Mouse (Mus musculus): ENCODE measurements around the gene E2f1. TPM values are rescaled to one million over a fixed set of nuclear protein-coding genes. Genes with fewer than 3 reads are reported as not detected.

Gene E2f1
- polyA plus RNA-seq, 1 experiment = 15.2 TPM

DNA sequence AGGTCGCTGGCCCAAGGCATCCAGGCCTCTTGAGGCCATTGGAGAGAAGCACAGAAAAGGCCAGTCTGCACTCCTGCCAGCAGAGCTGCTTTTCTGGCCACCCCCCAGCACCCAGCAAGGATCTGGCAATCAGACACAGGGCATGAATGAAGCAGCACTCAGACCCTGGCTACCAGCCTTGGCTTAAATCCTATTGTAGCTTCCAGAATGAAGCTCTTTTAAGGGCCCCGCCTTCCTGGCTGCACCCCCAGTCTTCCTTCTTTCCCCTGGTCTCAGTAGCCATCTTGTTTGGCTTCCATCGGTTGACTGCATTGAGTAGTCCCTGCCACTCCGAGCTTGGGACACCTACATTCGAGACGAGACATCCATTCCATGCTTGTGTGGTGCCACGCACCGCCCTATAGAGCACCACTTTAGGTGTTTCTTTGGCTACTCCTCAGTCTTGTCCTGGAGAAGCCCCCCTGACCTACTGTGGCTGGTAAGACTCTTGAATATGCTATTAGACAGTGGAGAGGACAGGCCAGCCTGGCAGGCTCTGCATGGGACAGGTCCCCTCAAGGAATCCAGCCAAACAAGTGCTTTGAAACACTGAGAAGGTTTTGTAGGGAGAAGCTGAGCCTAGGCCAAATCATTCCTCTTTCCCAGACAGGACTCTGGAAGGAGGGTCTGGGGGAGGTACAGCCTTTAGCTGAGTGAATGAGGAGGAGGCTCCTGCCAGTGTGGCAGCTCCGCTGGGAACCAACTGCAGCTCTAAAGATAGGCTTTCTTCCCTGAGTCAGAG lies 25.9 kb downstream of the E2f1 start:
- H3K4me1 ChIP-seq (ENCODE audit: control insufficient read depth, insufficient read depth, low read length) = peaks cover 2% of the 10 kb centered on the region; the same call in 1 of the 2 replicates
- H3K4me3 ChIP-seq (ENCODE audit: insufficient read depth, low read length) = no peak overlapping the region
- TF ChIP-seq POLR2A (IDR thresholded peaks at IDR 0.05; ENCODE audit: extremely low read depth, insufficient read depth, low read length) (no peak), CTCF (IDR thresholded peaks at IDR 0.05; ENCODE audit: extremely low read depth, insufficient read depth, low read length) (no peak)
- 0 out of 2 replicates have a peak overlapping the region, but pooled peaks have one; percentile 22 for H3K27ac ChIP-seq (ENCODE audit: insufficient read depth, low read length)

DNA sequence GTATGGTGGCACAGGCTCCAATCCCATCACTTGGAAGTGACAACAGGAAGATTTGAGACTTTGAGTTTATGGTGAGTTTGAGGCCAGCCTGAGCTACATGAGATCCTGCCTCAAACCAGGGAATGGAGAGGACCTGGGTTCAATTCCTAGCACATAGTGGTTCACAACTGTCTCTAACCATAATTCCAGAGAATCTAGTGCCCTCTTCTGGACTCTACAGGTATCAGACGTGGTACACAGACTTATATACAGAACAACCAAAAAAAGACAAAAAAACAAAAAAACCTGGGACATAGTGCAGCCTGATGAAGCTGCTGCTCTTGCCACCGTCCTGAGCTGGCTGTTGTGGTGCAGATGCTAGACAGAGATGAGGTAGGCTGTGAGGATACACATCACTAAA lies 28.1 kb downstream of the E2f1 start:
- TF ChIP-seq CTCF (IDR thresholded peaks at IDR 0.05; ENCODE audit: extremely low read depth, insufficient read depth, low read length) (no peak), POLR2A (IDR thresholded peaks at IDR 0.05; ENCODE audit: extremely low read depth, insufficient read depth, low read length) (0 out of 2 replicates have a peak, but pooled peaks have one; percentile 18)
- peaks cover 7% of the 10 kb centered on the region for H3K4me1 ChIP-seq (ENCODE audit: control insufficient read depth, insufficient read depth, low read length)
- H3K4me3 ChIP-seq (ENCODE audit: insufficient read depth, low read length) = no peak overlapping the region
- H3K27ac ChIP-seq (ENCODE audit: insufficient read depth, low read length) = no peak overlapping the region

DNA sequence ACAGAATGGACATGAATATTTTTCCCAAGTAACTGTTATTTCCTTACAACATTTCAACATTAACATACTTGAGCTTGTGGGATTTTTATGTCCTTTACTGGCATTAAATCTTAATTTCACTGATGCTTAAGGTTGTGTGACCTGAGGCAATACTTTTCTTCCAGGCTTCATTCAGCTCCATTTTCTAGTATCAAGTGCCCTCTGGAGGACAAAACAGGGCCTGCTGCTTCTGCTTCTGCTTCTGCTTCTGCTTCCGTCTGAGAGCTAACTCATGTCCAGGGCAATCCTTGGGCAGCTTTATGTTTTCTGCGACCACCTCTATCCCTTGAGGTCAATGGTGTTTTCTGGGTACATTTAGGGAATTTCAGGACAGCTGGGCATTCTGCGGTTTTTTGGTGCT lies 30.0 kb downstream of the E2f1 start:
- TF ChIP-seq CTCF (IDR thresholded peaks at IDR 0.05; ENCODE audit: extremely low read depth, insufficient read depth, low read length) = peak; percentile 82
- TF ChIP-seq POLR2A (IDR thresholded peaks at IDR 0.05; ENCODE audit: extremely low read depth, insufficient read depth, low read length) = no peak
- Histone ChIP-seq H3K27ac (ENCODE audit: insufficient read depth, low read length) (no peak overlapping the region), H3K4me1 (ENCODE audit: control insufficient read depth, insufficient read depth, low read length) (peaks cover 7% of the 10 kb centered on the region), H3K4me3 (ENCODE audit: insufficient read depth, low read length) (no peak overlapping the region)

DNA sequence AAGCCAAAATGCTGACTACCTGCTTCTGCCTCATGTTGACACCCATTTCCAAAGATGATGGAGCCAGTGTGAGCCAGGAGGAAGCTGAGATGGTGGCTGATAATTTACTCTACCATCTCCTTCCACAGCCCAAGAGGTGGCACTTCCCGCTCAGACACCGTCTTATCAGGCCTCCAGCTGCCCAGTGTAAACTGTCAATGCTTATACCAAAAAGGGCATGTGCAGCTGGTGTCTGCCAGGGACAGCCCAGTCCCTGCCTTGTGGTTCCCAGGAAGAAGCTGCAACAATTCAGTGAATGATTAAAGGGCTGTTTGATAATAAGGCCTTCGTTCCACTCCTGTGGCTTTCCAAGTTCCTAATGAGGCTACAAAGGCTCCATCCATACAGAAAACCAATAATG lies 31.0 kb downstream of the E2f1 start:
- no peak overlapping the region for H3K27ac ChIP-seq (ENCODE audit: insufficient read depth, low read length)
- no peak overlapping the region for H3K4me3 ChIP-seq (ENCODE audit: insufficient read depth, low read length)
- H3K4me1 ChIP-seq (ENCODE audit: control insufficient read depth, insufficient read depth, low read length) = peaks cover 7% of the 10 kb centered on the region
- TF ChIP-seq CTCF (IDR thresholded peaks at IDR 0.05; ENCODE audit: extremely low read depth, insufficient read depth, low read length) (no peak), POLR2A (IDR thresholded peaks at IDR 0.05; ENCODE audit: extremely low read depth, insufficient read depth, low read length) (no peak)

DNA sequence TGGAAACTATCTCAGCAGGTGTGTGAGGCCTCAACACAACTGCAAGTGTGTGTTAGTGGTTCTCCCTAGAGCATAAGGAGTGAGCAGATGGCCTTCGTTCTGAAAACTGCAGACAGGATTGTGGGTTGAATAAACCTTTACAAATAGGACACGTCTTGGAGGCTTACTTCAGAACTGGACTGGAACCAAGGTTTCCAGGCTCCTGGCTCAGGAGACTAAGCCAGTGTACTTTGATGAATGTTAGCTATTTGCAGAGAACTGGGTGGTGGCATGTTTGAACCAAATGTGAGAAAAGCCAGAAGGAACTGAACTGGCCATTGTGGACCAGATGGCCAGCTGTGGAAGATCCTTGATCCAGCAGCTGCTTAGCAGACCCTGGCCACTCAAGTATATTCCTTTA lies 31.4 kb downstream of the E2f1 start:
- TF ChIP-seq POLR2A (IDR thresholded peaks at IDR 0.05; ENCODE audit: extremely low read depth, insufficient read depth, low read length) (no peak), CTCF (IDR thresholded peaks at IDR 0.05; ENCODE audit: extremely low read depth, insufficient read depth, low read length) (no peak)
- Histone ChIP-seq H3K27ac (ENCODE audit: insufficient read depth, low read length) (no peak overlapping the region), H3K4me1 (ENCODE audit: control insufficient read depth, insufficient read depth, low read length) (peaks cover 7% of the 10 kb centered on the region), H3K4me3 (ENCODE audit: insufficient read depth, low read length) (no peak overlapping the region)

DNA sequence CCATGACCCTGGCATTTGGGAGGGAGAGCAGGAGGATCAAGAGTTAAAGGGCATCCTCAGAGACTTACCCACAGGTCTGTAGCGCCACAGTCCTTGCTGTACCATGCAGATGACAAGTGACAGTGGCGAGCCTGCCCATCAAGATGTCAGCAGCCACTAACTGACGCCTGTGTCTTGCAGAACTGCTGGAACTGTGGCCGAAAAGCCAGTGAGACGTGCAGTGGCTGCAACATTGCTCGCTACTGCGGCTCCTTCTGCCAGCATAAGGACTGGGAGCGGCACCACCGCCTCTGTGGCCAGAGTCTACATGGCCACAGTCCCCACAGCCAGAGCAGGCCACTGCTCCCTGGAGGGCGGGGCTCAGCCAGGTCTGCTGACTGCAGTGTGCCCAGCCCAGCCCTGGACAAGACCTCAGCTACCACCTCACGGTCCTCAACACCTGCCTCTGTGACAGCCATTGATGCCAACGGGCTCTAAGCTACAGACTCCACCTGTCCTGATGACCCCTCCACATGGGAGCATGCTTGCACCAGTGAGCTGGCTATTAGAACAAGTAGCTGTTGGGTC lies 34.9 kb downstream of the E2f1 start:
- H3K4me1 ChIP-seq (ENCODE audit: control insufficient read depth, insufficient read depth, low read length) = peaks cover 9% of the 10 kb centered on the region
- no peak overlapping the region for H3K27ac ChIP-seq (ENCODE audit: insufficient read depth, low read length)
- no peak for TF ChIP-seq CTCF (IDR thresholded peaks at IDR 0.05; ENCODE audit: extremely low read depth, insufficient read depth, low read length)
- no peak for TF ChIP-seq POLR2A (IDR thresholded peaks at IDR 0.05; ENCODE audit: extremely low read depth, insufficient read depth, low read length)
- no peak overlapping the region for H3K4me3 ChIP-seq (ENCODE audit: insufficient read depth, low read length)

DNA sequence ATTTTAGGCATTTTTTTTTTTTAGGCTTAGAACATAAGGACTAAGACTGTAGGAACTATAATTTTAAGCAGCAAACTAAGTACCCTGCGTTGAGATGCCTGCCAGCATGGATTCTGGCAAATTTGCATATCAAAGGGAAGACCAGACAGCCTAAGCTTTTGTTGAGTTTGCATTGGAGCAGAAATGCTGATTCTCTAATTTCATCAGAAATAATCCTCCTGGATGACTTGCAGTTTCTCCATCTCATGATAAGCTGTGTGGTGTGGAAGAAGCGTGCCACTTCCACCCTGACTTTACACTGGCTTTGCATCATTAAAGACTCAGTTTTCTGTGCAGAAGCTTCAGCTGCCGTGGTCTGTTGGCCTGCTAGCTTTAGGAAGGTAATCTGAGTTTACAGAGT lies 36.8 kb downstream of the E2f1 start:
- H3K4me1 ChIP-seq (ENCODE audit: control insufficient read depth, insufficient read depth, low read length) = 0 out of 2 replicates have a peak, but pooled peaks cover 3% of the 10 kb centered on the region
- H3K27ac ChIP-seq (ENCODE audit: insufficient read depth, low read length) = no peak overlapping the region
- TF ChIP-seq POLR2A (IDR thresholded peaks at IDR 0.05; ENCODE audit: extremely low read depth, insufficient read depth, low read length) = no peak
- no peak for TF ChIP-seq CTCF (IDR thresholded peaks at IDR 0.05; ENCODE audit: extremely low read depth, insufficient read depth, low read length)
- no peak overlapping the region for H3K4me3 ChIP-seq (ENCODE audit: insufficient read depth, low read length)

DNA sequence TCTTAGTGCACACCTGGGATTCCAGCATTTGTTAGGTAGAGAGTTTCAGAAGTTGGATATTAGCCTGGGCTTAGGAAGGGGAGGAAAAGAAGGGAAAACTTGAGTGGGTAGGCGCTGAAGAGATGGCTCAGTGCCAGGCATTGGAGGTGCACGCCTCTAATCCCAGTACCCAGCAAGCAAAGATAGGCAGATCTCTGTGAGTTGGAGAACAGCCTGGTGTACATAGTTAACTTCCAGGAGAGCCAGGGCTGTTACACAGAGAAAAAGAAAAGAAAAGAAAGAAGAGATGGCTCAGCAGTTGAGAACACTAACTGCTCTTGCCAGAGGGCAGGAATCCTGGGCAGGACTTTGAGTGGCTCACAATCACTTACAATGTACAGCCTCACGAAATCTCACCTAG lies 43.2 kb downstream of the E2f1 start:
- TF ChIP-seq CTCF (IDR thresholded peaks at IDR 0.05; ENCODE audit: extremely low read depth, insufficient read depth, low read length) (no peak), POLR2A (IDR thresholded peaks at IDR 0.05; ENCODE audit: extremely low read depth, insufficient read depth, low read length) (no peak)
- H3K27ac ChIP-seq (ENCODE audit: insufficient read depth, low read length) = no peak overlapping the region
- no peak overlapping the region for H3K4me3 ChIP-seq (ENCODE audit: insufficient read depth, low read length)
- 0 out of 2 replicates have a peak, but pooled peaks cover 4% of the 10 kb centered on the region for H3K4me1 ChIP-seq (ENCODE audit: control insufficient read depth, insufficient read depth, low read length)

DNA sequence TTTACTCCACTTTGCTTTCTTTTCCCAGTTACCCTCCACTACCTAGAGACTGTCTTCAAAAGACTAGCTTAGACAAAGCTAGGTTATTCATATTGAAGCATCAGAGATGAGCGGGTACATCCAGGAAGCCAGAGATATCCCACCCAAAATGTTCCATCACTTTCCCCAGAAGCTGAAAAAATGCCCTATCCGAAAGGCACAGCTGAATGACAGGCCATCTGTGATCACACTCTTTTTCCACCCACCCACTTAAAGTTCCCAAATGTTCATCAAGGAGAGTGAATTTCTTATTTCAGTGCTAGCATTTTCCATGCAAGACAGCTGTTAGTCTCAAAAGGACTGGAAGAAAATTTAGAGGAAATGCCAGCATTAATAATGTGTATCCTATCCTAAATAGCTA lies 44.4 kb downstream of the E2f1 start:
- TF ChIP-seq POLR2A (IDR thresholded peaks at IDR 0.05; ENCODE audit: extremely low read depth, insufficient read depth, low read length) = no peak
- TF ChIP-seq CTCF (IDR thresholded peaks at IDR 0.05; ENCODE audit: extremely low read depth, insufficient read depth, low read length) = no peak
- Histone ChIP-seq H3K27ac (ENCODE audit: insufficient read depth, low read length) (peak overlapping the region; percentile 5; the same call in 1 of the 2 replicates), H3K4me3 (ENCODE audit: insufficient read depth, low read length) (no peak overlapping the region), H3K4me1 (ENCODE audit: control insufficient read depth, insufficient read depth, low read length) (0 out of 2 replicates have a peak, but pooled peaks cover 2% of the 10 kb centered on the region)

DNA sequence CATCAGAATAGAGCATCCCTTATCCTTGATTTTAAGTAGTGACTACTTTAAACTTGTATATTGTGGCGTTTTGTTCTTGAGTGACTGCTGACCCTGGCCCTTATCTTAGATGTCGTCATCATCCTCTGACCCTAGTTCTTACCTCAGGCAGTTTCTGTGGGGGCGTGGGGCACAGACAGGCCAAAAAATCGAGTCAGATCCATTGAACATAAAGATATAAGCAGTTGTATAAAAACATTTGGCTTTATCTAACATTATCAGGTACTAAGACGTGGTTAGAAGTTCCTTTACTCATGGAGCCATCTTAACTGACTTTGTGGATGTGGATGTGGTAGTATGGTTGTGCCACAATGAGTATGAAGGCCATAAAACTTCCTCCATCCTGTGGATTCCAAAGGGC lies 47.4 kb downstream of the E2f1 start:
- no peak for TF ChIP-seq POLR2A (IDR thresholded peaks at IDR 0.05; ENCODE audit: extremely low read depth, insufficient read depth, low read length)
- no peak for TF ChIP-seq CTCF (IDR thresholded peaks at IDR 0.05; ENCODE audit: extremely low read depth, insufficient read depth, low read length)
- no peak overlapping the region for H3K27ac ChIP-seq (ENCODE audit: insufficient read depth, low read length)
- H3K4me3 ChIP-seq (ENCODE audit: insufficient read depth, low read length) = no peak overlapping the region
- H3K4me1 ChIP-seq (ENCODE audit: control insufficient read depth, insufficient read depth, low read length) = peaks cover 4% of the 10 kb centered on the region; the same call in 1 of the 2 replicates

Measured in cortical plate, adult 2 months (tissue).